15 mouse cellular contexts compared by ENCODE assay signal in genomic region chr10:26322344-26323051, GRCm38 (mm10). TPM values are rescaled to one million over a fixed set of nuclear protein-coding genes. Genes with fewer than 3 reads are reported as not detected.
DNase-seq lines count a peak whose midpoint lies in the region; ATAC-seq lines count a peak whose summit lies in the region.
"Had no signal": no experiment of that assay in that cellular context is flagged by ENCODE, and none has a peak within 500 bp of the region (broad histone marks: within the 10 kb centered on the region; RNA-seq: fewer than 3 reads in every experiment).

No protein-coding gene starts in this region.

- peak; percentile 3 for DNase-seq in lung, postnatal 10 days
- DNase-seq in lung, postnatal 4 days = no peak
- peak; percentile 7 for DNase-seq in NIH3T3 (ENCODE audit: low read depth)
- DNase-seq in thymus, postnatal 36 days = peak; percentile 40 to 53
- DNase-seq in hindbrain, embryonic 14.5 days (ENCODE audit: low spot score) = no peak
- DNase-seq in frontal cortex, postnatal 36 days (ENCODE audit: low spot score in 2 of 2) = no peak
- DNase-seq in ovary, postnatal 36 days (ENCODE audit: low spot score) = no peak
- DNase-seq: cerebellum, adult 9-10 months; kidney, postnatal 25 days; right cerebral cortex, postnatal 4 days had no signal

- peaks cover 2% of the 10 kb centered on the region for H3K4me1 ChIP-seq in hindbrain, embryonic 14.5 days (replicated peaks; ENCODE audit: control insufficient read depth, insufficient read depth, low read length)
- H3K4me1 ChIP-seq: embryonic facial prominence, embryonic 15.5 days had no signal

- H3K4me2 ChIP-seq in hindbrain, embryonic 14.5 days (replicated peaks) = no peak overlapping the region
- H3K4me2 ChIP-seq: embryonic facial prominence, embryonic 15.5 days; neural tube, embryonic 15.5 days had no signal

- H3K36me3 ChIP-seq in hindbrain, embryonic 14.5 days (replicated peaks; ENCODE audit: control insufficient read depth, insufficient read depth) = peaks cover 50% of the 10 kb centered on the region

- H3K9me3 ChIP-seq in hindbrain, embryonic 14.5 days (ENCODE audit: control insufficient read depth, low read length) = no peaks in the 10 kb centered on the region
- H3K9me3 ChIP-seq: embryonic facial prominence, embryonic 15.5 days; midbrain, embryonic 10.5 days; neural tube, embryonic 15.5 days had no signal

- H3K27ac ChIP-seq in hindbrain, embryonic 14.5 days = no peak overlapping the region
- H3K27ac ChIP-seq: embryonic facial prominence, embryonic 15.5 days; hindbrain, postnatal 0 days; midbrain, embryonic 10.5 days; neural tube, embryonic 15.5 days had no signal

- no peak overlapping the region for H3K9ac ChIP-seq in hindbrain, embryonic 14.5 days
- H3K9ac ChIP-seq: embryonic facial prominence, embryonic 15.5 days; neural tube, embryonic 15.5 days had no signal

- 82% methylated on average over 7 of the region's 7 CpGs for WGBS in hindbrain, embryonic 14.5 days

- no peaks in the 10 kb centered on the region for H3K27me3 ChIP-seq in hindbrain, embryonic 14.5 days (ENCODE audit: control insufficient read depth, insufficient read depth, low read length)
- H3K27me3 ChIP-seq: embryonic facial prominence, embryonic 15.5 days; neural tube, embryonic 15.5 days had no signal

- no peak overlapping the region for H3K4me3 ChIP-seq in hindbrain, embryonic 14.5 days (replicated peaks; ENCODE audit: low read length)
- H3K4me3 ChIP-seq: embryonic facial prominence, embryonic 15.5 days; midbrain, embryonic 10.5 days; neural tube, embryonic 15.5 days had no signal

- ATAC-seq in megakaryocyte, adult 5-6 weeks (ENCODE audit: poor library complexity, severe bottlenecking) = peak; percentile 51
- no peak for ATAC-seq in hindbrain, embryonic 14.5 days (ENCODE audit: low FRiP score)
- ATAC-seq: hindbrain, postnatal 0 days had no signal

RNA-seq across cellular contexts. Expression of gene L3mbtl3, which starts 53.3 kb away (rescaled TPM):
- total RNA-seq in megakaryocyte, adult 5-6 weeks (2015) = 10.6 and 15.7 TPM in 2 replicates
- total RNA-seq in megakaryocyte, adult 5-6 weeks (2017) = 17.2 and 17.3 TPM in 2 replicates
- 25.8 and 27.3 TPM in 2 replicates for polyA plus RNA-seq in hindbrain, embryonic 14.5 days (2014; fragmentation: Nextera tagmentation; extraction: Ambion mirVana)

Comparison
In these comparisons a context has a peak if more than half of its experiments do, and no peak if none do; other contexts are left out.
1. DNase-seq: peak in lung, postnatal 10 days (single experiment), NIH3T3 (single experiment) and thymus, postnatal 36 days (2 of 2); none in lung, postnatal 4 days (0 of 2), hindbrain, embryonic 14.5 days (single experiment), frontal cortex, postnatal 36 days (0 of 2) and ovary, postnatal 36 days (single experiment).